Mouse (Mus musculus) heart, adult 2 months (tissue): ENCODE data around the gene Lif. TPM values are rescaled to one million over a fixed set of nuclear protein-coding genes. Genes with fewer than 3 reads are reported as not detected.
A peak's percentile ranks its signal among the peaks of the same experiment; 100 is the strongest.

ENCODE experiments used
- DNase-seq, 2 experiments: peaks; one replicate each; pipeline ENCODE4 v3.0.0; 2021
- H3K27ac ChIP-seq: fragments of 200-600 bp; 2 replicates; pipeline ENCODE4 v1.8.1; 2022
- H3K27me3 ChIP-seq: fragments of 200-500 bp; 2 replicates; pipeline ENCODE4 v1.6.1; 2012; ENCODE audit warnings: mild to moderate bottlenecking, low read length, inconsistent platforms, mixed read lengths; ENCODE audit not compliant: control insufficient read depth, insufficient read depth
- H3K36me3 ChIP-seq: fragments of 200-500 bp; 2 replicates; pipeline ENCODE4 v1.6.1; 2012; ENCODE audit warnings: low read length, inconsistent platforms; ENCODE audit not compliant: control insufficient read depth, insufficient read depth
- H3K4me1 ChIP-seq: fragments of 200-500 bp; 2 replicates; pipeline ENCODE4 v1.6.1; 2011; ENCODE audit warnings: low read length; ENCODE audit not compliant: control insufficient read depth, insufficient read depth
- H3K4me3 ChIP-seq: fragments of 200-600 bp; 2 replicates; pipeline ENCODE4 v1.8.1; 2022
- H3K79me2 ChIP-seq: fragments of 200-500 bp; replicated peaks from 2 replicates; pipeline ENCODE4 v1.6.1; 2012; ENCODE audit warnings: mild to moderate bottlenecking, inconsistent platforms, low read length, moderate library complexity, mixed read lengths; ENCODE audit not compliant: control insufficient read depth, insufficient read depth
- H3K9ac ChIP-seq: fragments of 200-500 bp; 2 replicates; pipeline ENCODE4 v1.6.1; 2012; ENCODE audit warnings: low read depth, mild to moderate bottlenecking, control low read depth, inconsistent platforms, low read length, mixed read lengths
- CTCF ChIP-seq: fragments of 200-600 bp; IDR thresholded peaks from 2 replicates; pipeline ENCODE4 v1.8.1; 2022; ENCODE audit warnings: antibody characterized with exemption, mild to moderate bottlenecking, moderate library complexity
- EP300 ChIP-seq: fragments of 200-500 bp; IDR thresholded peaks from 2 replicates; pipeline ENCODE4 v1.6.1; 2011; ENCODE audit warnings: low read depth, low read length, control low read depth; ENCODE audit not compliant: insufficient read depth
- POLR2A ChIP-seq: fragments of 200-500 bp; IDR thresholded peaks from 2 replicates; pipeline ENCODE4 v1.6.1; 2011; ENCODE audit warnings: mild to moderate bottlenecking, low read depth, low read length, control low read depth; ENCODE audit not compliant: insufficient read depth
- WGBS: fragments of 180-500 bp; shearing (Covaris S2); methylation state at CpG from one replicate; pipeline ENCODE4 v1.1.7; 2018; 5-methylcytosine and 5-hydroxymethylcytosine counted together
- intact Hi-C: fragments of 180-260 bp; cut with DNase I; formaldehyde crosslinking; loops from one replicate; pipeline ENCODE4 v1.15.1; 2025
- polyA plus RNA-seq: library from polyadenylated mRNA; depleted of rRNA; stranded (reverse); fragments of >200 nt; gene quantifications from 2 replicates; pipeline ENCODE4 v1.2.3, GENCODE M21; 2012
- total RNA-seq, 2 experiments: library from RNA; stranded (reverse); gene quantifications; 2 replicates each; pipeline ENCODE4 v1.2.3; 2021

Lif gene
- total and polyA plus RNA-seq, 3 experiments: 0.21 to 1.5 (median 0.36) TPM

DNA sequence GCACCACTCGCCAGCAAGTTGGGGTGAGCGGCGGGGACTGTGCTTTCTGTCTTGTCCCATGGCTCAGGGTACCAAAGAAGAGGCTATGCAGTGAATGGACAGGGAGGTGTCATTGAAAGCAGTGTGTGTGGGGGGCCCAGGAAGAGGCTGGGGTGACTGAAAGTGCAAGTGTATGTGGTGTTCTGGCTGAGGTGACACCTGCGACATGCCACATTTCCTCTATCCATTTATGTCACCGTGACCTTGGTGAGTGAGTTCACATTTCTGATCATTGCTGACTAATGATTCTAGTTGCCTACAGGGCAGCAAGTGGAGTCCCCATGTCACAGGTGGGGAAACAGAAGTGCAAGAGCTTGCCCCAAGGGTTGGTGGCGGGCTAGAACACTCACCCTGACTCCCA lies 11.1 kb downstream of the Lif start:
- no peak for DNase-seq
- TF ChIP-seq CTCF: no peak
- no peak for TF ChIP-seq POLR2A
- no peak for TF ChIP-seq EP300
- WGBS: 89% methylated on average over 6 of the region's 6 CpGs
- Histone ChIP-seq H3K4me3 (no peak overlapping the region), H3K79me2 (no peaks in the 10 kb centered on the region), H3K4me1 (peaks cover 1% of the 10 kb centered on the region; the same call in 1 of the 2 replicates), H3K36me3 (no peaks in the 10 kb centered on the region), H3K9ac (no peak overlapping the region), H3K27me3 (no peaks in the 10 kb centered on the region), H3K27ac (no peak overlapping the region)
- intact Hi-C loops: loop anchor here (5.0 kb wide), 1 partner anchor 34 kb away; no protein-coding TSS in a partner anchor

DNA sequence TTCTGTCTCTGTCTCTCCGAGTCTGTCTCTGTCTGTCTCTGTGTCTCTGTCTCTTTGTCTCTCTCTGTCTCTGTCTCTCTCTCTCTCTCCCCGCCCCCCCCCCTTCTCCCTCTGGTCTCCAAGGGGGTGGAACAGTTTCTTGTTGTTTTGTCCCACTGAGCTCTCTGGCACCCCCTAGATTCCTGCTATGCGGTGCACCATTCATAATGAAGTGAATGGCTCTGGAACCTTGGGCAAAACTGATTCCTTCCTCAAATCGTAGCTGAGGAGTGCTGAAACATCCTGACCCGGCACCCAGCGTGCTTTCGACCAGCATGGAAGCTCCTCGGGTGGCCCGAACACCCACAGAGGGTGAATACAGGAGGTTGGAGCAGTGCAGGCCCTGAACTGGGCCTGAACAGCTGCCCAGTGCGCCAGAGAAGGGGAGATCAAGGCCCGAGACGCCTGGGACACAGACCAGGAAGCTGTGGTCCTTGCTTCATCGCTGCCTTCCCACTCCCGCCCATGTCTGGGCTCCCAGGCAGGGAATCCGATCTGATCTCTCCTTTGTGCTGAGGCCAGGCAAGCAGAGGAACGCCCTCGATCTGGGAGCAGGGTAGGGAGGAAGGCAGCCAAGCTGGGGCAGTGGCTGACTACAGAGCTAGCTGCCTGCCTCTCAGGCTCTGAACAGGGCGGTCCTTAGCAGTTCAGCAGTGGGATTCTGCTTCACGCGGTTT lies 13.5 kb downstream of the Lif start:
- intact Hi-C loops: no loop called here
- no peaks in the 10 kb centered on the region for H3K79me2 ChIP-seq
- TF ChIP-seq POLR2A (no peak), CTCF (peak; percentile 42)
- H3K27me3 ChIP-seq: no peaks in the 10 kb centered on the region
- no peak overlapping the region for H3K9ac ChIP-seq
- H3K4me3 ChIP-seq: no peak overlapping the region
- H3K27ac ChIP-seq: peak overlapping the region; percentile 18; the same call in 1 of the 2 replicates
- 41% methylated on average over 20 of the region's 20 CpGs for WGBS
- H3K4me1 ChIP-seq: no peaks in the 10 kb centered on the region
- DNase-seq: peak; percentile 57 to 75
- H3K36me3 ChIP-seq: no peaks in the 10 kb centered on the region

DNA sequence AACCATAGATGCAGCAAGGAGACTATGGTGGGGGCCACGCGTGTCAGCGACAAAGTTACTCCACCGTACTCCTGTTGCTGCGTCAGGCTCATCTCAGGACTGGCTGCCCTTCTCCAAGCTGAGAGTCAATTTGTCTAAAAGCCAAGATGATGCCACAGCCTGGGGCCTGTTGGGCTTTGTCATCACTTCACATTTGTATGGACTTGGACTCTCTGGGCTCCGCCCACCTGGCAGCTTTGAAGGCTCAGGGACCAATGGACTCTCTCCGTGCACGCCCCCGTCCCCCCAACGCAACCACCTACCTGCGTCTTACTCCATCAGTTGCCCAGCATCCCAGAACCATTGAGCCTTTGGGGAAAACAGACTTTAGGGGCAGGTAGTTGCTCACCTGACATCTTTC lies 14.2 kb downstream of the Lif start:
- DNase-seq: no peak
- Histone ChIP-seq H3K27ac (no peak overlapping the region), H3K79me2 (no peaks in the 10 kb centered on the region), H3K4me1 (no peaks in the 10 kb centered on the region), H3K4me3 (no peak overlapping the region), H3K36me3 (no peaks in the 10 kb centered on the region), H3K27me3 (no peaks in the 10 kb centered on the region), H3K9ac (no peak overlapping the region)
- TF ChIP-seq POLR2A (no peak), CTCF (no peak), EP300 (no peak)
- WGBS: 84% methylated on average over 11 of the region's 11 CpGs
- intact Hi-C loops: no loop called here

DNA sequence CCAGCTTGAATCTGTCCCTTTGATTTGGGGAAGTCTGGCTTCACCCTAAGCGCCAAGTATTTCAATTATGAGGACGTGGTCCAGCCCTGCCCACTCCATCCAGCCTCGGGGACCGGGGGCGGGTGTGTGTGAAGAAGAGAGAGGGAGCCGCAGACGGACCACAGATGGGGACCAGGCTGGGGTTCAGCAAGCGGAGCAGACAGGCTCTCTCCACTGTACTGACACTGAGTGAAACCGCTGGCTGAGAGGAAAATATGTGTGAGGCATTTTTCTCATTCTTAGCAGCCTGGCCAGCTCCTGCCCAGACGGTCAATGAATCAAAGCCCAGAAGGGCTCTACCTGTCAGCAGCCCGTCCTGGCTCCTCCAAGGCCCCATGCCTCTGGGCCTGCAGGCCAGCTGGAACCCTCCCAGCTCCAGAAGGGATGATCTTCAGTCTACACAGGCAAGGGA lies 19.1 kb downstream of the Lif start:
- Histone ChIP-seq H3K27ac (no peak overlapping the region), H3K4me3 (no peak overlapping the region), H3K9ac (no peak overlapping the region), H3K36me3 (no peaks in the 10 kb centered on the region), H3K79me2 (no peaks in the 10 kb centered on the region), H3K27me3 (no peaks in the 10 kb centered on the region), H3K4me1 (no peaks in the 10 kb centered on the region)
- 44% methylated on average over 11 of the region's 11 CpGs for WGBS
- no peak for TF ChIP-seq POLR2A
- TF ChIP-seq EP300: no peak
- no peak for TF ChIP-seq CTCF
- DNase-seq: peak in 1 of 2 experiments; percentile 51
- intact Hi-C loops: no loop called here

DNA sequence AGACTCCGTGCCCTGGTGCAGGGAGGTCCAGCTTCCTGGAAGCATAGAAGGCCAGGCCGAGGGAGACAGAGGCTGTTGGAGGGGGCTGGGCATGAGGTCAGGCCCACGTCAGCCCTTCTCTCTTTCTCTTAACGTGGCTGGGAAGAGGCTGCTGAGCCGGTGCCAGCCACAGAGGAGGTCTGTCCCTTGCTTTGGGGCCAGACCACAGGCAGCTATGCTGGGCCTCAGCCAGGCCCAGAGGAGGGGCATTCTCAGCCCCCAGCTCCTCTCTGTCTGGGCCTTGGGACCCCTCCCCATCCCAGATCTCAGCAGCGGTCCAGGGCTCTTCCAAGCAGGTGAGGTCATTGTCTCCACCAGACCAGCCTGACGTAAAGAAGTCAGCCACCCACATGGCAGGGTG lies 22.6 kb downstream of the Lif start:
- DNase-seq: no peak
- Histone ChIP-seq H3K9ac (no peak overlapping the region), H3K79me2 (no peaks in the 10 kb centered on the region), H3K4me3 (no peak overlapping the region), H3K36me3 (no peaks in the 10 kb centered on the region), H3K27me3 (no peaks in the 10 kb centered on the region), H3K27ac (no peak overlapping the region), H3K4me1 (no peaks in the 10 kb centered on the region)
- WGBS: 62% methylated on average over 7 of the region's 7 CpGs
- TF ChIP-seq POLR2A: no peak
- no peak for TF ChIP-seq CTCF
- no peak for TF ChIP-seq EP300
- intact Hi-C loops: no loop called here

DNA sequence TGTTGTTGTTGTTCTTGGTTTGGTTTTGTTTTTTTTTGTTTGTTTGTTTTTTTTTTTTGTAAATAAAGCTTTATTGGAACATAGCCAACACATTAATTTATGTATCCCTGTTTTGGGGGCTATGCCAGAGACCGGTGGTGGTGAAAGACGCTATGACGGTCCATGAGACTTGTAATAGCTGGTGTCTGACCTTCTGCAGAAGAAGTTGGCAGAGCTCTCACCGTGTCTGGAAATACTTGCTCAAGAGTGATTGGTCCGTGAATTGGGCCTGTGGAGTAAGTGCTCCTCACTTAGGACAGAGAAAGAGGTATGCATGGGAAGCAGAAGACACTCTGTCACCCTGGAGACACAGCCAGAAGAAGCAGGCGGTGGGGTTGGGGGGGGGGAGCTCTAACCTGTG lies 24.5 kb downstream of the Lif start:
- Histone ChIP-seq H3K27ac (no peak overlapping the region), H3K79me2 (no peaks in the 10 kb centered on the region), H3K36me3 (no peaks in the 10 kb centered on the region), H3K4me3 (no peak overlapping the region), H3K4me1 (no peaks in the 10 kb centered on the region), H3K27me3 (no peaks in the 10 kb centered on the region), H3K9ac (no peak overlapping the region)
- intact Hi-C loops: no loop called here
- DNase-seq: no peak
- no peak for TF ChIP-seq EP300
- TF ChIP-seq POLR2A: no peak
- no peak for TF ChIP-seq CTCF
- WGBS: 58% methylated on average over 6 of the region's 6 CpGs
